Mouse (Mus musculus): ENCODE results near the gene Kcnj6. TPM values are rescaled to one million over a fixed set of nuclear protein-coding genes. Genes with fewer than 3 reads are reported as not detected.
A peak's percentile ranks its signal among the peaks of the same experiment; 100 is the strongest.

Kcnj6 gene
- polyA plus RNA-seq, 2 experiments from 2014 or later: not detected

- ATAC-seq: peak; percentile 95
Measured at GRCm38 (mm10) chr16:94713480-94714094, 283.9 kb downstream of the Kcnj6 start.

GRCm38 (mm10) chr16:94701971-94702370 lies 295.5 kb downstream of the Kcnj6 start:
- ATAC-seq: no peak

GRCm38 (mm10) chr16:94701141-94701540 lies 296.4 kb downstream of the Kcnj6 start:
- no peak for ATAC-seq

Data from CD4-positive, CD25-positive, alpha-beta regulatory T cell, adult 4 months (primary cell).